Mouse (Mus musculus): ENCODE measurements around the gene Snd1.
A peak's percentile ranks its signal among the peaks of the same experiment; 100 is the strongest.

Snd1 gene

GRCm38 (mm10) chr6:28979586-28979985 lies 504.6 kb downstream of the Snd1 start:
- DNase-seq (ENCODE audit: low spot score) = no peak

- no peak for DNase-seq (ENCODE audit: low spot score)
Measured at GRCm38 (mm10) chr6:28980219-28980618, 505.3 kb downstream of the Snd1 start.

GRCm38 (mm10) chr6:28980750-28981584 lies 506.0 kb downstream of the Snd1 start:
- peak; percentile 64 for DNase-seq (ENCODE audit: low spot score)

GRCm38 (mm10) chr6:28981585-28981948 lies 506.6 kb downstream of the Snd1 start:
- DNase-seq (ENCODE audit: low spot score) = no peak

- DNase-seq (ENCODE audit: low spot score) = no peak
Measured at GRCm38 (mm10) chr6:28981966-28982701, 507.2 kb downstream of the Snd1 start.

- no peak for DNase-seq (ENCODE audit: low spot score)
Measured at GRCm38 (mm10) chr6:28982817-28983216, 507.9 kb downstream of the Snd1 start.
